Mouse (Mus musculus): ENCODE data around the gene Selenbp2. TPM values are rescaled to one million over a fixed set of nuclear protein-coding genes. Genes with fewer than 3 reads are reported as not detected.

Gene Selenbp2
- polyA plus RNA-seq (2012; fragmentation: generic; extraction: Trizol) = 1 to 10 TPM in 1 of 2 experiments, not detected in 1; 2.1 TPM

GRCm38 (mm10) chr3:94693329-94693825 is at the start of gene Selenbp2:
Selenbp2 (plus strand) TSS chr3:94693556.

GRCm38 (mm10) chr3:94658740-94659095 is 34.6 kb upstream of the Selenbp2 start, which contains the start of gene Tuft1:
Tuft1 (minus strand) TSS chr3:94658872.

Other genes starting within 250 kb of the Selenbp2 start
- gene Oaz3, start 249.6 kb upstream of the Selenbp2 start, polyA plus RNA-seq (2012; fragmentation: generic; extraction: Trizol) = under 1 TPM; 0.05 to 0.27 TPM
- gene Celf3, start 215.3 kb upstream of the Selenbp2 start, polyA plus RNA-seq (2012; fragmentation: generic; extraction: Trizol) = under 1 TPM; 0.06 to 0.84 TPM
- gene Riiad1, start 213.2 kb upstream of the Selenbp2 start, polyA plus RNA-seq (2012; fragmentation: generic; extraction: Trizol) = under 1 TPM in 1 of 2 experiments, not detected in 1; 0.97 TPM
- gene Snx27, start 110.8 kb upstream of the Selenbp2 start, polyA plus RNA-seq (2012; fragmentation: generic; extraction: Trizol) = 10 to 100 TPM in 1 of 2 experiments, 1 to 10 TPM in 1; 3.0 to 11.5 TPM
- not detected for gene Gm10972, start 50.4 kb upstream of the Selenbp2 start, polyA plus RNA-seq (2012; fragmentation: generic; extraction: Trizol)
- 1 to 10 TPM in 1 of 2 experiments, under 1 TPM in 1; 0.85 to 2.2 TPM for gene Tuft1, start 34.7 kb upstream of the Selenbp2 start, polyA plus RNA-seq (2012; fragmentation: generic; extraction: Trizol)
- gene Cgn, start 92.9 kb downstream of the Selenbp2 start, polyA plus RNA-seq (2012; fragmentation: generic; extraction: Trizol) = under 1 TPM; under 0.01 to 0.01 TPM
- gene Pogz, start 144.0 kb downstream of the Selenbp2 start, polyA plus RNA-seq (2012; fragmentation: generic; extraction: Trizol) = 10 to 100 TPM in 1 of 2 experiments, 1 to 10 TPM in 1; 1.4 to 10.6 TPM
- 100 to 1,000 TPM; 388 to 563 TPM for gene Psmb4, start 193.4 kb downstream of the Selenbp2 start, polyA plus RNA-seq (2012; fragmentation: generic; extraction: Trizol)
- 1 to 10 TPM in 1 of 2 experiments, under 1 TPM in 1; 0.09 to 8.3 TPM for gene Selenbp1, start 239.5 kb downstream of the Selenbp2 start, polyA plus RNA-seq (2012; fragmentation: generic; extraction: Trizol)